Mouse (Mus musculus): Measurements from ENCODE around the gene Sema4b.

Sema4b gene

GRCm38 (mm10) chr7:80268897-80269750, 82.5 kb downstream of the Sema4b start, which contains the start of gene Vps33b:
Gene Vps33b, plus strand, starts transcription at chr7:80269649.
- DNase-seq (ENCODE audit: low spot score): peak; percentile 91

DNA sequence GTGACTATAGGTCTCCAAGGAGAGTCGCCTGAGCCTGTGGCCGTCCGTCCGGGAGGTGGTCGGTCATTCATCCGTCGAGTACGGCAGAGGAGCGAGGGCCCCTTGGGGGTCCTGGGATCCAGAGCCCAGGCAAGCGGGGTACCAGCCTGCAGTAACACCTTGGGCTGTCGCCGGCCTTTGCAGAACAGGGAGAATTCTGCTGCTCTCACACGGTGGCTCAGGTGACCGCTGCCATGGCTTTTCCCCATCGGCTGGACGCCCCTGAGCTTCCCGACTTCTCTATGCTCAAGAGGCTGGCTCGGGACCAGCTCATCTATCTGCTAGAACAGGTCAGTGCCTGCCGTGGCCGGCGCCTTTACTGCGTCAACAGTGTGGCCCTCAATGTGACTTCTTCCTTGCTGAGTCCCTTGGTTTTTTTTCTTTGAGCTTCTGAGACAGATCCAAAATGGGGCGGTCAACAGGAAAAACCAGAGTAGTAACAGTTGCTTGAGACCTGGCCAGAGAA, 83.2 kb downstream of the Sema4b start:
- DNase-seq (ENCODE audit: low spot score): peak; percentile 55

GRCm38 (mm10) chr7:80273456-80273855, 86.8 kb downstream of the Sema4b start:
- DNase-seq (ENCODE audit: low spot score): no peak
